Mouse (Mus musculus): ENCODE data around the gene Ccdc90b.

- no peak for TF ChIP-seq POLR2A (IDR thresholded peaks at IDR 0.05; ENCODE audit: insufficient read depth, low read depth, low read length)
- TF ChIP-seq CTCF (IDR thresholded peaks at IDR 0.05; ENCODE audit: insufficient read depth, low read depth, low read length) = no peak
These were observed 29.0 kb downstream of the Ccdc90b start for GRCm38 (mm10) chr7:92589986-92590385.

Measured in olfactory bulb, adult 2 months (tissue).